Mouse (Mus musculus) spleen, adult 2 months (tissue): ENCODE data around the gene Cox14.

Source experiments
- CTCF ChIP-seq: fragments of 200-500 bp; IDR thresholded peaks from 2 replicates; pipeline ENCODE4 v1.5.1; 2011; ENCODE audit warnings: mild to moderate bottlenecking, inconsistent platforms; ENCODE audit not compliant: insufficient read depth, insufficient read length, insufficient replicate concordance; ENCODE audit errors: extremely low read depth
- POLR2A ChIP-seq: fragments of 200-500 bp; IDR thresholded peaks from 2 replicates; pipeline ENCODE4 v1.6.1; 2011; ENCODE audit warnings: low read depth, low read length, inconsistent platforms

- TF ChIP-seq CTCF (no peak), POLR2A (no peak)
Measured at GRCm38 (mm10) chr15:99710221-99711190, 14.9 kb upstream of the Cox14 start.
